Mouse (Mus musculus): ENCODE measurements around the gene Tifa.

DNA sequence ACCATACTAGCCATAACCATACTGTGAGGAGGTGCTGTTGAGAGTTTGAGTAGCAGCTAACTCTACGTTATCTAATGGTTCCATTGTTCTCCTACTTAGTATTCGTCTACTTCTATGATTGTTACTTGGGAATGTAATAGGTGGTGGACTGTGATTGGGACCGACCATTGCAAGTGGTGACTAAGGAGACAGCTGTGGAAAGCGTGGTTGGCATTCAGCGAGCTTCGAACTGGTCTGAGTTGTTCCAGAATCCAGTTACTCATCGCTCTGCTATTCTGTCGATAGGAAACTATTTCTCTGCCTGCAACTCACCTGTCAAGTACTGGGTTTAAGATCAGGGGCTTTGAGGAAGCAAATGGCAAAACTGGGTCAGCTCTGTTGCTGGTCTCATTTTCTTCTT, 11.6 kb downstream of the Tifa start:
- no peak for TF ChIP-seq CTCF (IDR thresholded peaks at IDR 0.05; ENCODE audit: insufficient read depth, low read depth, low read length)
- no peak for TF ChIP-seq POLR2A (IDR thresholded peaks at IDR 0.05; ENCODE audit: insufficient read depth, low read depth, low read length)
